Mouse (Mus musculus): ENCODE results near the gene Apln. TPM values are rescaled to one million over a fixed set of nuclear protein-coding genes. Genes with fewer than 3 reads are reported as not detected.

The Apln gene
- total and polyA plus RNA-seq, 2 experiments: 0.04 to 0.09 TPM

- Histone ChIP-seq H3K4me1 (ENCODE audit: control insufficient read depth, insufficient read depth, low read length) (no peaks in the 10 kb centered on the region), H3K4me3 (ENCODE audit: insufficient read depth, low read depth, low read length) (no peak overlapping the region), H3K36me3 (ENCODE audit: control insufficient read depth, insufficient read depth, low read length) (no peaks in the 10 kb centered on the region), H3K79me2 (ENCODE audit: control insufficient read depth, insufficient read depth, low read length) (no peaks in the 10 kb centered on the region), H3K27ac (replicated peaks; ENCODE audit: insufficient read depth, low read depth, low read length) (no peak overlapping the region), H3K27me3 (ENCODE audit: control insufficient read depth, insufficient read depth, low read length) (no peaks in the 10 kb centered on the region), H3K9ac (ENCODE audit: low read depth, low read length) (no peak overlapping the region)
- DNase-seq (ENCODE audit: extremely low read depth, low read depth, low spot score): no peak
- TF ChIP-seq POLR2A (IDR thresholded peaks at IDR 0.05; ENCODE audit: extremely low read depth, insufficient read depth, low read length) (no peak), CTCF (IDR thresholded peaks at IDR 0.05; ENCODE audit: low read depth, low read length) (no peak)
- 59% methylated on average over 7 of the region's 7 CpGs for WGBS
These were observed 17.6 kb downstream of the Apln start for GRCm38 (mm10) chrX:48016906-48017601.

- no peak for TF ChIP-seq POLR2A (IDR thresholded peaks at IDR 0.05; ENCODE audit: extremely low read depth, insufficient read depth, low read length)
- no peak for TF ChIP-seq CTCF (IDR thresholded peaks at IDR 0.05; ENCODE audit: low read depth, low read length)
- no peak overlapping the region for H3K27ac ChIP-seq (replicated peaks; ENCODE audit: insufficient read depth, low read depth, low read length)
- no peaks in the 10 kb centered on the region for H3K79me2 ChIP-seq (ENCODE audit: control insufficient read depth, insufficient read depth, low read length)
- H3K4me3 ChIP-seq (ENCODE audit: insufficient read depth, low read depth, low read length): no peak overlapping the region
- H3K9ac ChIP-seq (ENCODE audit: low read depth, low read length): no peak overlapping the region
- no peak for DNase-seq (ENCODE audit: extremely low read depth, low read depth, low spot score)
- no peaks in the 10 kb centered on the region for H3K36me3 ChIP-seq (ENCODE audit: control insufficient read depth, insufficient read depth, low read length)
- H3K4me1 ChIP-seq (ENCODE audit: control insufficient read depth, insufficient read depth, low read length): no peaks in the 10 kb centered on the region
- no peaks in the 10 kb centered on the region for H3K27me3 ChIP-seq (ENCODE audit: control insufficient read depth, insufficient read depth, low read length)
- 87% methylated on average over 3 of the region's 3 CpGs for WGBS
These were observed 23.0 kb downstream of the Apln start for GRCm38 (mm10) chrX:48011656-48012055.

GRCm38 (mm10) chrX:48006062-48006461 lies 28.6 kb downstream of the Apln start:
- no peaks in the 10 kb centered on the region for H3K79me2 ChIP-seq (ENCODE audit: control insufficient read depth, insufficient read depth, low read length)
- no peak overlapping the region for H3K4me3 ChIP-seq (ENCODE audit: insufficient read depth, low read depth, low read length)
- no peaks in the 10 kb centered on the region for H3K36me3 ChIP-seq (ENCODE audit: control insufficient read depth, insufficient read depth, low read length)
- no peak overlapping the region for H3K9ac ChIP-seq (ENCODE audit: low read depth, low read length)
- no peak for DNase-seq (ENCODE audit: extremely low read depth, low read depth, low spot score)
- 63% methylated on average over 8 of the region's 8 CpGs for WGBS
- no peak for TF ChIP-seq CTCF (IDR thresholded peaks at IDR 0.05; ENCODE audit: low read depth, low read length)
- no peak for TF ChIP-seq POLR2A (IDR thresholded peaks at IDR 0.05; ENCODE audit: extremely low read depth, insufficient read depth, low read length)
- H3K27me3 ChIP-seq (ENCODE audit: control insufficient read depth, insufficient read depth, low read length): no peaks in the 10 kb centered on the region
- no peak overlapping the region for H3K27ac ChIP-seq (replicated peaks; ENCODE audit: insufficient read depth, low read depth, low read length)
- H3K4me1 ChIP-seq (ENCODE audit: control insufficient read depth, insufficient read depth, low read length): no peaks in the 10 kb centered on the region

GRCm38 (mm10) chrX:48004786-48005185 lies 29.9 kb downstream of the Apln start:
- Histone ChIP-seq H3K27me3 (ENCODE audit: control insufficient read depth, insufficient read depth, low read length) (no peaks in the 10 kb centered on the region), H3K4me3 (ENCODE audit: insufficient read depth, low read depth, low read length) (no peak overlapping the region), H3K36me3 (ENCODE audit: control insufficient read depth, insufficient read depth, low read length) (no peaks in the 10 kb centered on the region), H3K4me1 (ENCODE audit: control insufficient read depth, insufficient read depth, low read length) (no peaks in the 10 kb centered on the region), H3K79me2 (ENCODE audit: control insufficient read depth, insufficient read depth, low read length) (no peaks in the 10 kb centered on the region), H3K27ac (replicated peaks; ENCODE audit: insufficient read depth, low read depth, low read length) (no peak overlapping the region), H3K9ac (ENCODE audit: low read depth, low read length) (no peak overlapping the region)
- WGBS: 76% methylated on average over 1 of the region's 1 CpGs
- DNase-seq (ENCODE audit: extremely low read depth, low read depth, low spot score): no peak
- TF ChIP-seq CTCF (IDR thresholded peaks at IDR 0.05; ENCODE audit: low read depth, low read length) (no peak), POLR2A (IDR thresholded peaks at IDR 0.05; ENCODE audit: extremely low read depth, insufficient read depth, low read length) (no peak)

- no peaks in the 10 kb centered on the region for H3K27me3 ChIP-seq (ENCODE audit: control insufficient read depth, insufficient read depth, low read length)
- H3K9ac ChIP-seq (ENCODE audit: low read depth, low read length): no peak overlapping the region
- H3K4me3 ChIP-seq (ENCODE audit: insufficient read depth, low read depth, low read length): no peak overlapping the region
- no peaks in the 10 kb centered on the region for H3K79me2 ChIP-seq (ENCODE audit: control insufficient read depth, insufficient read depth, low read length)
- no peak overlapping the region for H3K27ac ChIP-seq (replicated peaks; ENCODE audit: insufficient read depth, low read depth, low read length)
- DNase-seq (ENCODE audit: extremely low read depth, low read depth, low spot score): no peak
- no peaks in the 10 kb centered on the region for H3K36me3 ChIP-seq (ENCODE audit: control insufficient read depth, insufficient read depth, low read length)
- WGBS: 60% methylated on average over 7 of the region's 7 CpGs
- H3K4me1 ChIP-seq (ENCODE audit: control insufficient read depth, insufficient read depth, low read length): no peaks in the 10 kb centered on the region
- TF ChIP-seq POLR2A (IDR thresholded peaks at IDR 0.05; ENCODE audit: extremely low read depth, insufficient read depth, low read length): no peak
- no peak for TF ChIP-seq CTCF (IDR thresholded peaks at IDR 0.05; ENCODE audit: low read depth, low read length)
These were observed 33.5 kb downstream of the Apln start for GRCm38 (mm10) chrX:48001151-48001550.

- DNase-seq (ENCODE audit: extremely low read depth, low read depth, low spot score): no peak
These were observed 36.2 kb downstream of the Apln start for GRCm38 (mm10) chrX:47998412-47998811.

More at GRCm38 (mm10) chrX:47998412-47998811, 36.2 kb downstream of the Apln start:
- no peak overlapping the region for H3K27ac ChIP-seq (replicated peaks; ENCODE audit: insufficient read depth, low read depth, low read length)
- WGBS: 62% methylated on average over 8 of the region's 8 CpGs
- H3K9ac ChIP-seq (ENCODE audit: low read depth, low read length): no peak overlapping the region
- no peaks in the 10 kb centered on the region for H3K27me3 ChIP-seq (ENCODE audit: control insufficient read depth, insufficient read depth, low read length)
- H3K4me1 ChIP-seq (ENCODE audit: control insufficient read depth, insufficient read depth, low read length): no peaks in the 10 kb centered on the region
- TF ChIP-seq POLR2A (IDR thresholded peaks at IDR 0.05; ENCODE audit: extremely low read depth, insufficient read depth, low read length): no peak
- TF ChIP-seq CTCF (IDR thresholded peaks at IDR 0.05; ENCODE audit: low read depth, low read length): no peak
- H3K4me3 ChIP-seq (ENCODE audit: insufficient read depth, low read depth, low read length): no peak overlapping the region
- no peaks in the 10 kb centered on the region for H3K36me3 ChIP-seq (ENCODE audit: control insufficient read depth, insufficient read depth, low read length)
- no peaks in the 10 kb centered on the region for H3K79me2 ChIP-seq (ENCODE audit: control insufficient read depth, insufficient read depth, low read length)
